Mouse (Mus musculus) layer of hippocampus, postnatal 36 days (tissue): ENCODE measurements around the gene Amd1. TPM values are rescaled to one million over a fixed set of nuclear protein-coding genes. Genes with fewer than 3 reads are reported as not detected.

ENCODE experiments used
- DNase-seq, 2 experiments: peaks; one replicate each; pipeline ENCODE4 v3.0.0; 2022
- total RNA-seq, 2 experiments: library from RNA; stranded (reverse); gene quantifications; 2 replicates each; pipeline ENCODE4 v1.2.3; 2021

Amd1 gene
- total RNA-seq, 2 experiments from 2014 or later, result 90.1 to 92.0 TPM

DNA sequence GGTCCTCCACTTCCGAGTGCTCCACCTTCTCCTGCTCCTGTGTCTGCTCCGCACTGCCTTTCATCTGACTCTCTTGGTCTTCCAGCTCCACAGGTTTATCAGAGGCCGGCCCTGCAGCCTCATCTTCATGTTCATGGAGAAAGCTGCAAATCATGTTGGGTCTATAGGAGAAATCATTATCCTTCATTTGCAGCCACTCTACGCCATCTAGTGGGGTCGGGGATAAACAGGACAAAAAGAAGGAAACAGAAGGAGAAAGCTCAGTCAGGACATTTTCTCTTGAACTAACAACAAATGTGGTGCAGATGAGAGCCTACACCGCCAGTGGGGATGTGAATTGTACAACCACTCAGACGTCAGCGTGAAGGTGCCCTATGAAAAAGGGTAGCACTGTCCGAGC is 52.4 kb downstream of the Amd1 start:
- DNase-seq, result no peak

DNA sequence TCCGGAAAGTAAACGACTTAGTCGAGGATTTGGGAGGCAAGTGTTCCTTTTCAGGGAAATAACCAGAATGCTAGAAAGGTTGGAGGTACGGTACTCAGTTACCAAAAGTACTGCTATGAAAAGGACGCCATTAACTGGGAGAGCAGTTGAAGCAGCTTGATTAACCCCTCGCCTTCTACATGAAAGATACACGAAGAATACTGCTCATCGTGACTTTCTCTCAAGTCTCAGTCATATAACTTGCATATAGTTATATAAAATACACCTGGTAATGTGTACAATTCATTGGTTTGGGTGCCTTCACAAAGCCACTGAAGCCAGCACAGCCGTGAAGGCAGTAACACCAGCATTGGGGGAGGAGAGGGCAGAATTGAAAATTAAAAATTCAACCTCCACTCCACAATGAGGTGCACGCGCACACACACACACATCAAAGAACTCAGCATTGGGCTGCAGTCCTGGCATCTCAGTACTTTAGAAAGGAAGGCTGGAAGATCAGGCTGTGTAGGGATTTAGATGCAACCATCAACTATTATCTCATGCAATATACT is 54.7 kb downstream of the Amd1 start:
- DNase-seq, result no peak

DNA sequence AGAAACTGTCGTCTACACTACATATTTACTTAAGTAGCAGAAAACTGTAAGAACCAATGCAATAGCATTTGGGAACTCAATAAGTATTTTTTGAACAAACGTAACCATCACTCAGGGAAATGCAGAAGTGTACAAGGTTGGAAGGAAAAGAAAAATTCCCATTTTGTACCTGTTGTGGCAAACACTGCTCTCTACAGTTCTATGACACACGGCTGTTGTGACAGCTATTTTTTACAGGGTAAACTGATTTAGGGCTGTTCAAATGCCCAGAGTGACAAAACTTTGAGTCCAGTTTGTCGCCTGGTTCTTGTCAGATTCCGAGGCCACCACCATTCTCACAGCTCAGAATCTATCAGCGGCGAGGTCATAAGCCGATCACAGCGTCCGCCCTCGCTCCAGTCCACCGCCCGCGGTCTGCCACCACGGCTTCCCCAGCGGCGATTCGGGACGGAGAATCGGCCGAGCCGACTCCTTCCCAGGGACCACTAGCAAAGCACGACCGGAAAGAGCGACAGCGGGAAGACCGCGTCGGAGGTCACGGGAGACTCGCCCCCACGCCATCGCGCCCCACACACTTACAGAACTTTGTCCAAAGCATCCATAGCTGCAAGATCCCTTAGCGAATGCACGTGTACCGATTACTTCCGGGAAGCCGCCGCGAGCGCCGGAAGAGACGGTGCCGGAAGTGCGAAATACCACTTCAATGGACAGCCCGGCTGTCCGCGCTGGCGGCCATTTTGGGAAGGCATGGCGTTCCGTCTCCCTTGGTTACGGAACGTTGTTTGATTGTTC is 55.4 kb downstream of the Amd1 start, which contains the start of gene Rpf2:
Rpf2 (minus strand) TSS at position 663 of the 792 bp plus-strand sequence.
- DNase-seq, result peak; percentile 75 to 82

DNA sequence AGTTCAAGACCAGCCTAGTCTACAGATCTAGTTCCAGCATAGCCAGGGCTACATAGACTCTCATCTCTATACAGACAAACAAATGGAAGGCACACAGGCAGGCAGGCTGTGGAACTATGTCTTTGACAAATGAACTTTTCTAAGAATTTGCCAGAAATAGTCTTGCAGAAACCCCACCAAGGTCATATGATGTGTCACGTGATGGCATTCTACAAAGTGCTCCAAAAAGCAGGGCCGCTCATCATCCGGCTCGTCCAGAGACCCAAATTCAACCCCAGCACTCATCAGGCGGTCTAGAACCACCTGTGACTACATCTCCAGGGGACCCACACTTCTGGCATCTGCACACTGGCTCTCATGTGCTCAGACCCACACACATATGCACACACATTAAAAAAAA is 64.2 kb downstream of the Amd1 start:
- DNase-seq, result no peak

Other genes with a start within 250 kb of the Amd1 start
- gene Slc16a10, start 159.9 kb downstream of the Amd1 start, total RNA-seq, result 1 to 10 TPM; 3.0 to 4.0 TPM
- gene Rpf2, start 55.1 kb downstream of the Amd1 start, total RNA-seq, result 10 to 100 TPM; 19.4 to 22.4 TPM
- 10 to 100 TPM; 23.7 to 29.4 TPM for gene Gtf3c6, start 44.1 kb downstream of the Amd1 start, total RNA-seq
- gene Cdk19, start 37.4 kb upstream of the Amd1 start, total RNA-seq, result 10 to 100 TPM; 30.5 to 31.7 TPM